Mouse (Mus musculus) brown adipose tissue, adult 24 weeks (tissue): ENCODE data around the gene Atrip. TPM values are rescaled to one million over a fixed set of nuclear protein-coding genes. Genes with fewer than 3 reads are reported as not detected.

Experiments
- H3K27ac ChIP-seq: fragments of 200-500 bp; replicated peaks from 2 replicates; pipeline ENCODE4 v1.5.1; 2012; ENCODE audit warnings: low read depth, mild to moderate bottlenecking, low read length
- H3K4me1 ChIP-seq: fragments of 200-500 bp; 2 replicates; pipeline ENCODE4 v1.6.1; 2012; ENCODE audit warnings: low read length, mixed read lengths; ENCODE audit not compliant: control insufficient read depth, insufficient read depth, insufficient read length
- H3K4me3 ChIP-seq: fragments of 200-500 bp; 2 replicates; pipeline ENCODE4 v1.5.1; 2012; ENCODE audit warnings: low read depth, mild to moderate bottlenecking, low read length, moderate library complexity; ENCODE audit not compliant: insufficient read depth
- polyA plus RNA-seq: library from polyadenylated mRNA; stranded (reverse); fragments of >200 nt; gene quantifications from 2 replicates; pipeline ENCODE4 v1.2.4, GENCODE M21; 2012; ENCODE audit not compliant: missing spikeins, insufficient read depth, insufficient read length

The Atrip gene
- polyA plus RNA-seq, 1 experiment, result 4.8 TPM

GRCm38 (mm10) chr9:109105011-109105410 lies 31.1 kb upstream of the Atrip start:
- Histone ChIP-seq H3K4me1 (no peaks in the 10 kb centered on the region), H3K4me3 (no peak overlapping the region), H3K27ac (no peak overlapping the region)

DNA sequence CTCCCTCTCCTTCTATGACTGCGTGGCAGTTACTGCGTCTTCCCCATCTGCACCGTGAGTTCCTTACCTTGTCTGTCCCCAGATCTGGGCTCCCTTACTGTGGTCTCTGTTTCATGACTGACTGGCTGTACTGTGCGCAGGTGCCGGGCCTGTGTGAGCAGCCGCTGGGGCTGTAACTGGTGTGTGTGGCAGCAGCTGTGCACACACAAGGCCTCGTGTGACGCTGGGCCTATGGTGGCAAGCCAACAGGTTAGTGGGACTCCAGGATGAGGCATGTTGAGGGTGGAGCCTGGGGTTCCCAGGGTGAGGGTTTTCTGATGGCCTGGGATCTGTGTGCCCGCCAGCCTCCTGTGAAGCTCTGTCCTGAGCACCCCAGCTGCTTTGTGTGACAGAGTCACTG lies 30.2 kb upstream of the Atrip start:
- Histone ChIP-seq H3K4me1 (no peaks in the 10 kb centered on the region), H3K27ac (no peak overlapping the region), H3K4me3 (no peak overlapping the region)

GRCm38 (mm10) chr9:109103250-109103649 lies 29.3 kb upstream of the Atrip start:
- H3K27ac ChIP-seq, result no peak overlapping the region
- no peak overlapping the region for H3K4me3 ChIP-seq
- no peaks in the 10 kb centered on the region for H3K4me1 ChIP-seq

- Histone ChIP-seq H3K27ac (no peak overlapping the region), H3K4me3 (no peak overlapping the region), H3K4me1 (no peaks in the 10 kb centered on the region)
Observed at GRCm38 (mm10) chr9:109102541-109102940, 28.6 kb upstream of the Atrip start.

DNA sequence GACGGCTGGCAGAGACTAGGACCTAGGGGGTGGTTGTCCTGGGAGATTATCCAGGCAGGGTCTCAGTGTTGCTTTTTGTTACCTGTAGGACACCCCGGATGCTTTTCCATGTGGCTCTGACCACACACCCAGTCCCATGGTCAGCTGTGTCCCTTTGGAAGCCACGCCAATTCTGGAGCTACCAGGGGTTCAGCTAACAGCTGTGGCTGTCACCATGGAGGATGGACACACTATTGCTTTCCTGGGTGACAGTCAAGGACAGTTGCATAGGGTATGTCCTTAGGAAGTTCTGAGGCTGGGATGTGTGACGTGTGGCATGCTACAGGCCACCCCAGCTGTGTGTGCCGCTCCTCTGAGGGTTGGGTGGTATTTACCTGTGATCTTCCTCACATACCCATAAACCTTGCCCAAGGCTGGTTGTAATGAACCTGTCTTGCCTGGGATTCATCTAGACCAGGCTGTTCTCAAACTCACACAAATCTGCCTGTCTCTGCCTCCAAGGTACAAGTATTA lies 28.1 kb upstream of the Atrip start:
- Histone ChIP-seq H3K4me3 (no peak overlapping the region), H3K27ac (no peak overlapping the region), H3K4me1 (no peaks in the 10 kb centered on the region)

DNA sequence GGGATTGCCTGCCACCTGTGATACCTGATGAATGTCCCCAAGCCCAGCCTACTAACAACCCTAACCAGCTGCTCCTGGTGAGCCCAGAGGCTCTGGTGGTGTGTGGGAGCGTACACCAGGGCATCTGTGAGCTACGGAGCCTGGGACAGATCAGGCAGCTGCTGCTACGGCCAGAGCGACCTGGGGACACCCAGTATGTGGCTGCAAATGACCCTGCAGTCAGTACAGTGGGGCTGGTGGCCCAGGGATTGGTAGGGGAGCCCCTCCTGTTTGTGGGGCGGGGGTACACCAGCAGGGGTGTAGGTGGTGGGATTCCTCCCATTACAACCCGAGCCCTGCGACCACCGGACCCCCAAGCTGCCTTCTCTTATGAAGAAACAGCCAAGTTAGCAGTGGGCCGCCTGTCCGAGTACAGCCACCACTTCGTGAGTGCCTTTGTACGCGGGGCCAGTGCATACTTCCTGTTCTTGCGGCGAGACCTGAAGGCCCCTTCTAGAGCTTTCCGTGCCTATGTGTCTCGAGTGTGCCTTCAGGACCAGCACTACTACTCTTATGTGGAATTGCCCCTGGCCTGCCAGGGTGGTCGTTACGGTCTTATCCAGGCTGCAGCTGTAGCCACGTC lies 26.5 kb upstream of the Atrip start:
- Histone ChIP-seq H3K4me1 (no peaks in the 10 kb centered on the region), H3K27ac (no peak overlapping the region)

GRCm38 (mm10) chr9:109098969-109099368 lies 25.0 kb upstream of the Atrip start:
- Histone ChIP-seq H3K4me1 (no peaks in the 10 kb centered on the region), H3K27ac (no peak overlapping the region), H3K4me3 (no peak overlapping the region)

More for the DNA sequence above, 26.5 kb upstream of the Atrip start:
- no peak overlapping the region for H3K4me3 ChIP-seq

DNA sequence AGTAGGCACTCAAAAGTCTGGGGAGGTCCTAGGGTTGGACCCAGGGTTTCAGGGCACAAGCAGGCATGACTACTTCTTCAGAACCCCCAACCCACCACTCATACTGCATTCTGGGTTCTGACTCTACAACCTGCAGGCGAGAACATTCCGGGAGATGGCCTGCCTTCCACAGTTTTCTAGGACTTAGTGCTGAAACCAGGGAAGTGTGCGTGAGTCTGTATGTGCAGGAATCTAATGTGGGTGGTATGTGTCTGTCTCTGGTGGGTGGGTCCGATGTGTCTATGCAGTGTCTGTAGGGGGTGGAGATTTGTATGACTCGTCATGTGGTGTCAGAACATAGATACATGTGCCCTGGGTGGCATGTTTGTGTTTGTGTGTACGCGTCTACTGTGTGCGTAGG lies 24.4 kb upstream of the Atrip start:
- Histone ChIP-seq H3K4me3 (no peak overlapping the region), H3K27ac (no peak overlapping the region), H3K4me1 (no peaks in the 10 kb centered on the region)

GRCm38 (mm10) chr9:109097831-109098230 lies 23.9 kb upstream of the Atrip start:
- no peak overlapping the region for H3K4me3 ChIP-seq
- no peaks in the 10 kb centered on the region for H3K4me1 ChIP-seq
- H3K27ac ChIP-seq, result no peak overlapping the region

DNA sequence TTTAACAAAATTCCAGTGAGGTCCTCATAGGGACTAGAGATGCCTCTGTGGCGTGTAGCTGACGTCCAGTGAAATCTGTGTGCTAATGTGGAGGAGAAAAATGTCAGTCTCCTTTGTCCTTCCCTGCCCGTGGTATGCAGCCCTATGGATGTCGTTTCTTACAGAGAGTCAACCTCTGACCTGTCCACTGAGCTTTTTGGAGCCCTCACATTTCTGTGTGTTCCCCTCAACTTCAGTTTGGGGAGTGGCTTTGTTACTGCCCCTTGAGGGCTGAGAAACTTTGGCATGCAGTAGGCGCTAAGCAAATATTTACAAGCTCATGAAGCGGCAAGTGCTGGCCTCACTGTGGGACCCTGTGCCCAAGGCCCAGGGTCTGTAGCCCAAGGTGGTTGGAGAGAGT lies 23.4 kb upstream of the Atrip start:
- Histone ChIP-seq H3K4me3 (no peak overlapping the region), H3K4me1 (no peaks in the 10 kb centered on the region), H3K27ac (no peak overlapping the region)

- no peak overlapping the region for H3K27ac ChIP-seq
- no peak overlapping the region; the same call in 1 of the 2 replicates for H3K4me3 ChIP-seq
- no peaks in the 10 kb centered on the region for H3K4me1 ChIP-seq
Observed at GRCm38 (mm10) chr9:109096856-109097255, 22.9 kb upstream of the Atrip start.

DNA sequence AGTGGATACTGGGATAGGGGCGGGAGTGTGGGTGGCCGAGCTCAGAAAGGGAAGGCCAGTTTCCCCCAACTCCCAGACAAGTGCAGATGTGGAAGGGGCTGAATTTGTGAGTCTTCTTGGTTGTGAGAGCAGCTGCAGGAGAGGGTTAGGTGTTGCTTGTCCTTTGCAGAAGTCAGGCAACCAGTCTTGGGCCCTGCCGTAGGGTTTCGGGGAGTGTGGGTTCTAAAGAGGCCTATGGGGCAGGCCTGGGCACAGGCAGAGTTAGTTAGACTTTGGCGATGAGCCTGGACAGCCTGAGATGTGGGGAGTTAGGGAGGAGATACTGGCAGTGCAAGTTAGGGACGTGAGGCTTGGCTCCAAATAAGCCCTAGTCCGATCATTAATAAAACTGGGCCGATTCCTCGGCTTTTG lies 22.3 kb upstream of the Atrip start:
- Histone ChIP-seq H3K4me1 (no peaks in the 10 kb centered on the region), H3K27ac (no peak overlapping the region), H3K4me3 (peak overlapping the region; percentile 65)

GRCm38 (mm10) chr9:109095137-109095982 lies 21.4 kb upstream of the Atrip start, which contains the start of gene Plxnb1:
Gene Plxnb1 (plus strand): TSS chr9:109095389.
- H3K4me3 ChIP-seq, result peak within 1 kb of the TSS; percentile 65
- H3K4me1 ChIP-seq, result no peaks in the 10 kb centered on the region
- peak within 1 kb of the TSS; percentile 2; the same call in 1 of the 2 replicates for H3K27ac ChIP-seq

DNA sequence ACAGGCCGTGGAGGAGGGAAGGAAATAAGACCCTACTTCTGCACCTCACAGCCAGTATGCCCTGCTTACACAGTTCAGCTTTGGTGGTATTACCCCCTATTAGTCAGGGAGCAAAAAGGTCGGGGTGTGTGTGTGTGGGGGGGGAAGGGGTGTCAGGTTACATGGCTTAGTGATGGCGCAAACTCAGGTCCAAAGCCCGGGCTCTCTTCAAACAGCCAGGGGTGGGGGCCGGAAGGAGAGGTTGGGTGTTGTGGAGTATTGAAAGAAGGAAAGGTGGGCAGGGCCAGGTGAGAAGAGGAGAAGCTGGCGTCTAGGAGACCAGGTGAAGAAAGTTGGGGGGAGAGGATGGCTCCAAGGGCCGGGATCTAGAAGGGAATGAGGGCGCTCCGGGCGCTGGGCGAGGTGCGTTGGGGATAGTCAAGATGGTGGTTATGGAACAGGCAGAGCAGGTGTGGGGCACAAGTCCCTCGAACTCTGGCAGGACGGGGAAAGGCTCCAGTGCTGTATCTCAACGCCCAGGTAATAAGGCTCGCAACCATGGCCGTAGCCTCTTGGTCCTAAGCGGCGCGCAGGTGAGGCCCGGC lies 20.7 kb upstream of the Atrip start:
- H3K4me1 ChIP-seq, result no peaks in the 10 kb centered on the region
- peak overlapping the region; percentile 65 for H3K4me3 ChIP-seq

GRCm38 (mm10) chr9:109093786-109094552 lies 20.0 kb upstream of the Atrip start:
- H3K27ac ChIP-seq, result no peak overlapping the region
- no peak overlapping the region for H3K4me3 ChIP-seq
- no peaks in the 10 kb centered on the region for H3K4me1 ChIP-seq

More for the DNA sequence above, 20.7 kb upstream of the Atrip start:
- no peak overlapping the region for H3K27ac ChIP-seq
